Mouse (Mus musculus): ENCODE data around the gene Hyou1. TPM values are rescaled to one million over a fixed set of nuclear protein-coding genes. Genes with fewer than 3 reads are reported as not detected.

Gene Hyou1
- total and polyA plus RNA-seq, 2 experiments = 87.8 to 111 TPM

GRCm38 (mm10) chr9:44423576-44423975 lies 44.3 kb downstream of the Hyou1 start:
- H3K9ac ChIP-seq (ENCODE audit: low read depth, low read length) = no peak overlapping the region
- no peaks in the 10 kb centered on the region for H3K36me3 ChIP-seq (ENCODE audit: control insufficient read depth, insufficient read depth, low read length)
- H3K27ac ChIP-seq (replicated peaks; ENCODE audit: insufficient read depth, low read depth, low read length) = no peak overlapping the region
- H3K27me3 ChIP-seq (ENCODE audit: control insufficient read depth, insufficient read depth, low read length) = no peaks in the 10 kb centered on the region
- no peaks in the 10 kb centered on the region for H3K79me2 ChIP-seq (ENCODE audit: control insufficient read depth, insufficient read depth, low read length)
- H3K4me1 ChIP-seq (ENCODE audit: control insufficient read depth, insufficient read depth, low read length) = no peaks in the 10 kb centered on the region
- WGBS = 78% methylated on average over 4 of the region's 4 CpGs
- TF ChIP-seq POLR2A (IDR thresholded peaks at IDR 0.05; ENCODE audit: extremely low read depth, insufficient read depth, low read length) (no peak), CTCF (IDR thresholded peaks at IDR 0.05; ENCODE audit: low read depth, low read length) (no peak)
- no peak overlapping the region for H3K4me3 ChIP-seq (ENCODE audit: insufficient read depth, low read depth, low read length)
- no peak for DNase-seq (ENCODE audit: extremely low read depth, low read depth, low spot score)

GRCm38 (mm10) chr9:44432577-44433185 lies 53.4 kb downstream of the Hyou1 start:
- Histone ChIP-seq H3K27ac (replicated peaks; ENCODE audit: insufficient read depth, low read depth, low read length) (no peak overlapping the region), H3K4me3 (ENCODE audit: insufficient read depth, low read depth, low read length) (no peak overlapping the region), H3K9ac (ENCODE audit: low read depth, low read length) (no peak overlapping the region), H3K36me3 (ENCODE audit: control insufficient read depth, insufficient read depth, low read length) (no peaks in the 10 kb centered on the region), H3K27me3 (ENCODE audit: control insufficient read depth, insufficient read depth, low read length) (no peaks in the 10 kb centered on the region), H3K4me1 (ENCODE audit: control insufficient read depth, insufficient read depth, low read length) (no peaks in the 10 kb centered on the region), H3K79me2 (ENCODE audit: control insufficient read depth, insufficient read depth, low read length) (no peaks in the 10 kb centered on the region)
- 57% methylated on average over 5 of the region's 5 CpGs for WGBS
- TF ChIP-seq CTCF (IDR thresholded peaks at IDR 0.05; ENCODE audit: low read depth, low read length) (no peak), POLR2A (IDR thresholded peaks at IDR 0.05; ENCODE audit: extremely low read depth, insufficient read depth, low read length) (no peak)
- DNase-seq (ENCODE audit: extremely low read depth, low read depth, low spot score) = no peak

- no peak for DNase-seq (ENCODE audit: extremely low read depth, low read depth, low spot score)
- 85% methylated on average over 6 of the region's 6 CpGs for WGBS
- H3K36me3 ChIP-seq (ENCODE audit: control insufficient read depth, insufficient read depth, low read length) = no peaks in the 10 kb centered on the region
Observed at GRCm38 (mm10) chr9:44435747-44436146, 56.5 kb downstream of the Hyou1 start.

GRCm38 (mm10) chr9:44440961-44441360 lies 61.7 kb downstream of the Hyou1 start, which contains the start of gene Foxr1:
TSS of gene Foxr1 (minus strand) at chr9:44441136.
- H3K4me1 ChIP-seq (ENCODE audit: control insufficient read depth, insufficient read depth, low read length) = no peaks in the 10 kb centered on the region
- 72% methylated on average over 19 of the region's 19 CpGs for WGBS
- no peaks in the 10 kb centered on the region for H3K79me2 ChIP-seq (ENCODE audit: control insufficient read depth, insufficient read depth, low read length)
- H3K4me3 ChIP-seq (ENCODE audit: insufficient read depth, low read depth, low read length) = no peak within 1 kb of the TSS
- TF ChIP-seq POLR2A (IDR thresholded peaks at IDR 0.05; ENCODE audit: extremely low read depth, insufficient read depth, low read length) = no peak
- TF ChIP-seq CTCF (IDR thresholded peaks at IDR 0.05; ENCODE audit: low read depth, low read length) = no peak
- no peaks in the 10 kb centered on the region for H3K36me3 ChIP-seq (ENCODE audit: control insufficient read depth, insufficient read depth, low read length)
- no peaks in the 10 kb centered on the region for H3K27me3 ChIP-seq (ENCODE audit: control insufficient read depth, insufficient read depth, low read length)
- no peak within 1 kb of the TSS for H3K9ac ChIP-seq (ENCODE audit: low read depth, low read length)
- no peak within 1 kb of the TSS for H3K27ac ChIP-seq (replicated peaks; ENCODE audit: insufficient read depth, low read depth, low read length)
- no peak for DNase-seq (ENCODE audit: extremely low read depth, low read depth, low spot score)

More at GRCm38 (mm10) chr9:44435747-44436146, 56.5 kb downstream of the Hyou1 start:
- H3K27ac ChIP-seq (replicated peaks; ENCODE audit: insufficient read depth, low read depth, low read length) = no peak overlapping the region
- H3K79me2 ChIP-seq (ENCODE audit: control insufficient read depth, insufficient read depth, low read length) = no peaks in the 10 kb centered on the region
- no peaks in the 10 kb centered on the region for H3K4me1 ChIP-seq (ENCODE audit: control insufficient read depth, insufficient read depth, low read length)
- no peaks in the 10 kb centered on the region for H3K27me3 ChIP-seq (ENCODE audit: control insufficient read depth, insufficient read depth, low read length)
- TF ChIP-seq POLR2A (IDR thresholded peaks at IDR 0.05; ENCODE audit: extremely low read depth, insufficient read depth, low read length) = no peak
- no peak for TF ChIP-seq CTCF (IDR thresholded peaks at IDR 0.05; ENCODE audit: low read depth, low read length)
- no peak overlapping the region for H3K4me3 ChIP-seq (ENCODE audit: insufficient read depth, low read depth, low read length)
- H3K9ac ChIP-seq (ENCODE audit: low read depth, low read length) = no peak overlapping the region

Other genes with a start within 250 kb of the Hyou1 start
- 3.6 and 6.7 TPM in 2 replicates for gene Mcam, start 245.0 kb upstream of the Hyou1 start, total RNA-seq (2014; rRNA removed)
- 4.2 and 4.5 TPM in 2 replicates for gene Mcam, start 245.0 kb upstream of the Hyou1 start, polyA plus RNA-seq (2012; rRNA removed)
- 2.8 and 4.3 TPM in 2 replicates for gene Cbl, start 145.4 kb upstream of the Hyou1 start, total RNA-seq (2014; rRNA removed)
- gene Cbl, start 145.4 kb upstream of the Hyou1 start, polyA plus RNA-seq (2012; rRNA removed) = 1.8 and 2.4 TPM in 2 replicates
- gene Ccdc153, start 138.8 kb upstream of the Hyou1 start, total RNA-seq (2014; rRNA removed) = not detected in 2 replicates
- gene Ccdc153, start 138.8 kb upstream of the Hyou1 start, polyA plus RNA-seq (2012; rRNA removed) = not detected in 2 replicates
- gene Pdzd3, start 128.0 kb upstream of the Hyou1 start, total RNA-seq (2014; rRNA removed) = not detected in 2 replicates
- gene Pdzd3, start 128.0 kb upstream of the Hyou1 start, polyA plus RNA-seq (2012; rRNA removed) = not detected in 2 replicates
- 3.5 and 5.6 TPM in 2 replicates for gene Nlrx1, start 110.9 kb upstream of the Hyou1 start, total RNA-seq (2014; rRNA removed)
- 8.6 and 10.0 TPM in 2 replicates for gene Nlrx1, start 110.9 kb upstream of the Hyou1 start, polyA plus RNA-seq (2012; rRNA removed)
- gene Abcg4, start 90.9 kb upstream of the Hyou1 start, total RNA-seq (2014; rRNA removed) = not detected in 2 replicates
- 0.11 TPM in 1 of 2 replicates, not detected in the other for gene Abcg4, start 90.9 kb upstream of the Hyou1 start, polyA plus RNA-seq (2012; rRNA removed)
- 7.4 and 7.6 TPM in 2 replicates for gene Hinfp, start 73.8 kb upstream of the Hyou1 start, total RNA-seq (2014; rRNA removed)
- 10.6 and 16.9 TPM in 2 replicates for gene Hinfp, start 73.8 kb upstream of the Hyou1 start, polyA plus RNA-seq (2012; rRNA removed)
- gene C2cd2l, start 59.2 kb upstream of the Hyou1 start, total RNA-seq (2014; rRNA removed) = 5.2 and 7.9 TPM in 2 replicates
- gene C2cd2l, start 59.2 kb upstream of the Hyou1 start, polyA plus RNA-seq (2012; rRNA removed) = 60.1 and 60.9 TPM in 2 replicates
- 8.7 and 13.1 TPM in 2 replicates for gene Dpagt1, start 53.5 kb upstream of the Hyou1 start, total RNA-seq (2014; rRNA removed)
- 57.4 and 71.7 TPM in 2 replicates for gene Dpagt1, start 53.5 kb upstream of the Hyou1 start, polyA plus RNA-seq (2012; rRNA removed)
- gene H2afx, start 44.8 kb upstream of the Hyou1 start, total RNA-seq (2014; rRNA removed) = 5.6 and 11.2 TPM in 2 replicates
- gene H2afx, start 44.8 kb upstream of the Hyou1 start, polyA plus RNA-seq (2012; rRNA removed) = 22.5 and 23.6 TPM in 2 replicates
- gene Hmbs, start 35.3 kb upstream of the Hyou1 start, total RNA-seq (2014; rRNA removed) = 61.3 and 67.7 TPM in 2 replicates
- gene Hmbs, start 35.3 kb upstream of the Hyou1 start, polyA plus RNA-seq (2012; rRNA removed) = 58.8 and 61.4 TPM in 2 replicates
- 14.5 and 22.0 TPM in 2 replicates for gene Vps11, start 17.8 kb upstream of the Hyou1 start, total RNA-seq (2014; rRNA removed)
- 15.9 and 17.0 TPM in 2 replicates for gene Vps11, start 17.8 kb upstream of the Hyou1 start, polyA plus RNA-seq (2012; rRNA removed)
- gene Slc37a4, start 17.4 kb downstream of the Hyou1 start, total RNA-seq (2014; rRNA removed) = 250 and 307 TPM in 2 replicates
- gene Slc37a4, start 17.4 kb downstream of the Hyou1 start, polyA plus RNA-seq (2012; rRNA removed) = 153 and 185 TPM in 2 replicates
- gene Rps25, start 27.6 kb downstream of the Hyou1 start, total RNA-seq (2014; rRNA removed) = 455 and 516 TPM in 2 replicates
- gene Rps25, start 27.6 kb downstream of the Hyou1 start, polyA plus RNA-seq (2012; rRNA removed) = 82.7 and 98.8 TPM in 2 replicates
- gene Trappc4, start 28.1 kb downstream of the Hyou1 start, total RNA-seq (2014; rRNA removed) = 31.0 and 35.0 TPM in 2 replicates
- 28.0 and 30.7 TPM in 2 replicates for gene Trappc4, start 28.1 kb downstream of the Hyou1 start, polyA plus RNA-seq (2012; rRNA removed)
- 8.8 and 10.2 TPM in 2 replicates for gene Ccdc84, start 39.1 kb downstream of the Hyou1 start, total RNA-seq (2014; rRNA removed)
- 14.7 and 22.0 TPM in 2 replicates for gene Ccdc84, start 39.1 kb downstream of the Hyou1 start, polyA plus RNA-seq (2012; rRNA removed)
- gene Foxr1, start 61.6 kb downstream of the Hyou1 start, total RNA-seq (2014; rRNA removed) = not detected in 2 replicates
- not detected in 2 replicates for gene Foxr1, start 61.6 kb downstream of the Hyou1 start, polyA plus RNA-seq (2012; rRNA removed)
- gene Upk2, start 75.5 kb downstream of the Hyou1 start, total RNA-seq (2014; rRNA removed) = not detected in 2 replicates
- not detected in 2 replicates for gene Upk2, start 75.5 kb downstream of the Hyou1 start, polyA plus RNA-seq (2012; rRNA removed)
- 5.4 and 5.9 TPM in 2 replicates for gene Bcl9l, start 103.3 kb downstream of the Hyou1 start, total RNA-seq (2014; rRNA removed)
- 26.0 and 27.9 TPM in 2 replicates for gene Bcl9l, start 103.3 kb downstream of the Hyou1 start, polyA plus RNA-seq (2012; rRNA removed)
- gene Cxcr5, start 182.4 kb downstream of the Hyou1 start, total RNA-seq (2014; rRNA removed) = 0.18 and 0.20 TPM in 2 replicates
- gene Cxcr5, start 182.4 kb downstream of the Hyou1 start, polyA plus RNA-seq (2012; rRNA removed) = 0.24 and 1.4 TPM in 2 replicates
- 58.4 and 58.7 TPM in 2 replicates for gene Ddx6, start 225.4 kb downstream of the Hyou1 start, total RNA-seq (2014; rRNA removed)
- gene Ddx6, start 225.4 kb downstream of the Hyou1 start, polyA plus RNA-seq (2012; rRNA removed) = 8.4 and 8.8 TPM in 2 replicates

All from liver, adult 2 months (tissue).